Mouse (Mus musculus) kidney, postnatal 14 days (tissue): ENCODE results near the gene Rffl.
A peak's percentile ranks its signal among the peaks of the same experiment; 100 is the strongest.
"Not testable (repeated sequence)": the region's sequence is repeated elsewhere in the genome, so short reads cannot be mapped to it uniquely, and the experiment has no call there.

Source experiments
- DNase-seq: peaks from one replicate; pipeline ENCODE4 v3.0.0; 2022; ENCODE audit warnings: mixed read lengths

Rffl gene

GRCm38 (mm10) chr11:82844771-82845414 is 26.1 kb downstream of the Rffl start:
- DNase-seq: no peak

- no peak for DNase-seq
Observed at GRCm38 (mm10) chr11:82838511-82838910, 32.5 kb downstream of the Rffl start.

- DNase-seq: no peak
Observed at GRCm38 (mm10) chr11:82837848-82838247, 33.2 kb downstream of the Rffl start.

GRCm38 (mm10) chr11:82837192-82837591 is 33.8 kb downstream of the Rffl start:
- no peak for DNase-seq

GRCm38 (mm10) chr11:82835616-82836432 is 35.2 kb downstream of the Rffl start:
- no peak for DNase-seq

- not testable (repeated sequence) for DNase-seq
Observed at GRCm38 (mm10) chr11:82834359-82834758, 36.7 kb downstream of the Rffl start.

- no peak for DNase-seq
Observed at GRCm38 (mm10) chr11:82833929-82834328, 37.1 kb downstream of the Rffl start.

- not testable (repeated sequence) for DNase-seq
Observed at GRCm38 (mm10) chr11:82832402-82832801, 38.6 kb downstream of the Rffl start.

GRCm38 (mm10) chr11:82831008-82831893 is 39.8 kb downstream of the Rffl start:
- DNase-seq: no peak

- DNase-seq: no peak
Observed at GRCm38 (mm10) chr11:82826818-82827217, 44.2 kb downstream of the Rffl start.

- no peak for DNase-seq
Observed at GRCm38 (mm10) chr11:82820788-82821456, 50.1 kb downstream of the Rffl start.

- DNase-seq: peak; percentile 77
Observed at GRCm38 (mm10) chr11:82819350-82819749, 51.7 kb downstream of the Rffl start.

GRCm38 (mm10) chr11:82808485-82808884 is 62.5 kb downstream of the Rffl start:
- DNase-seq: no peak

- DNase-seq: no peak
Observed at GRCm38 (mm10) chr11:82807370-82807769, 63.6 kb downstream of the Rffl start.

- no peak for DNase-seq
Observed at GRCm38 (mm10) chr11:82806656-82807055, 64.4 kb downstream of the Rffl start.

- DNase-seq: no peak
Observed at GRCm38 (mm10) chr11:82783453-82783852, 87.6 kb downstream of the Rffl start.

- no peak for DNase-seq
Observed at GRCm38 (mm10) chr11:82782197-82782596, 88.8 kb downstream of the Rffl start.

- DNase-seq: peak; percentile 97
Observed at GRCm38 (mm10) chr11:82780983-82781903, 89.8 kb downstream of the Rffl start, which contains the start of gene Lig3. TSS of gene Lig3 (plus strand) at chr11:82781108.

GRCm38 (mm10) chr11:82780134-82780533 is 90.9 kb downstream of the Rffl start:
- DNase-seq: no peak

- no peak for DNase-seq
Observed at GRCm38 (mm10) chr11:82764438-82764924, 106.5 kb downstream of the Rffl start.

GRCm38 (mm10) chr11:82763742-82764437 is 107.1 kb downstream of the Rffl start, which contains the start of the genes Cct6b and Zfp830:
TSS of gene Cct6b (minus strand) at chr11:82764321.
TSS of gene Zfp830 (plus strand) at chr11:82764345.
- peak; percentile 97 for DNase-seq
